Mouse (Mus musculus) cerebellum, adult 18-20 months (tissue): ENCODE measurements around the gene Fbxw2.
"Not testable (repeated sequence)": the region's sequence is repeated elsewhere in the genome, so short reads cannot be mapped to it uniquely, and the experiment has no call there.

Experiments
- DNase-seq, 2 experiments: peaks; one replicate each; pipeline ENCODE4 v3.0.0; 2021

Gene Fbxw2

DNA sequence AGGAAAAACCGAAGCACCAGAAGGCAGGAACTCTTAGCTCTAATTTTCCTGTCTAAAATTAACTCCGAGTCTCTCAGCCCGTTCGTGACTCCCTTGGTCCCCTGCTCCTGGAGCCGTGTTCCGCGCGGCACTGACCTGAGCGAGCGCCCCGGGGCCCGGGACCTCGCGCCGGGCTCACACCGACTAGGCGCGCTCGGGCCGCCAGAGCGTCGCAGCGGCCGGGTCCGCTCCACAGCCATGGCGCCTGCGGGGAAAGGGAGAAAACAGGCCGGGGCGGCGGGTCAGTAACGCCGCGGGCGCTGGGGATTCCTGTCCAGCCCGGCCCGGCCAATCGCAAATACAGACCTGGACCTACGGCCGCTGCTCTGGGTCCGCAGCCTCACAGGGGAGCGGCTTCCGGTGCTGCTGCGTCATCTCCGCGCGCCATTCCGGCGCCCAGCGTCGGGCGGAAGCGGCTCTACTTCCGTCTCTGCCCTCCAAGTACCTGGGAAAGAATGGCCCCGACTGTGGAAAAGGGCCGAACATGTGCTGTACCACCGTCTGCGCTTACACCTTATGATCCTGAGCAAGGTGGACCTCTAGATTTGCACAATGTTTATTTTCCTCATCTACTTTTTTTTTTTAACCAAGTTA lies at the start of gene Fbxw2:
Gene Fbxw2, minus strand, starts transcription at position 485 of the 633 bp plus-strand sequence.
- peak; percentile 91 to 95 for DNase-seq

DNA sequence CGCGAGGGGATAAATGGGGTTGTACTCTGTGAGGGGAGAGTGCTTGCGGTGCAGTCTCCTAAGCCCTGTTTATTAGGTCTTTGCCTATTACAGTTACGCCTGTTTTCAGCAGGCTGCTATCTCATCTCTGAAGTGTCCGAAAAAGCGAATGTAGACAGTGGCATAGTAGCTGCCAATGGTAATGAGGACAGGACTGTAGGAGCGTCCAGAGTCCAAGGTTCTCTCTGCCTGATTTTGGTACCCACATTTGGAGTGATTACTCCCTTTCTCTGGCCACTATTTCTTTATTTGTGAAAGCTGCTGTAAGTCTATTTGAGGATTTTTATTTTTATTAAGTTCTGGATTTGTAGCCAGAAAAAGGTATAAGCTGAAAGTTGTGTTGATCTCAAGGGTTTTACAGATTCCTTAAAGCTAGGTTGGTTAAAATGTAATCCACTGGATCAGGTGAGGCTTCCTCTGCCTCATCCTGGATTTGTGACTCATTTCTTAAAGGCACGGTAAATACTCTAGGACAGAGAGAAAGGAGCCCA lies 48.8 kb upstream of the Fbxw2 start, which contains the start of gene Psmd5:
Gene Psmd5, minus strand, starts transcription at position 153 of the 530 bp plus-strand sequence.
- no peak for DNase-seq

DNA sequence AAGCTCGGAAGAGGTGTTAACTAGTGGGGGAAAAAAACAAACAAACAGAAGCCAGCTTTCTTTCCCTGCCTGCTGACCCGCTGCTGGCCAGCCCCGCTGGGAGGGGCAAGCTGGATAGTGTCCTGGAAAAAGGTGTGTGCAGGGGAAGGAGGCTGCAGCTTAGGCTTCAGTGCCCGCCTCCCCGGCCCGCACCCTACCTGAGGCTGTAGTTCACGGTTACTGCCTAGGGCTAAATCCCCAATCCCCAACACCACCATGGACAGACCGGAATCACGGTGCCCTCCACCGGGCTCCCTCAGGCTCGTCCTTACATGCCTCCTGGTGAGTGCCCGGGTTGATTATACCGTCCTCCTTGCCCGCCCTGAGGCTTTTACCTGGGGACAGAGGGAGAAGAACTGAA lies 48.2 kb upstream of the Fbxw2 start, which contains the start of gene Cutal:
Gene Cutal, plus strand, starts transcription at position 126 of the 400 bp plus-strand sequence.
- DNase-seq = no peak

DNA sequence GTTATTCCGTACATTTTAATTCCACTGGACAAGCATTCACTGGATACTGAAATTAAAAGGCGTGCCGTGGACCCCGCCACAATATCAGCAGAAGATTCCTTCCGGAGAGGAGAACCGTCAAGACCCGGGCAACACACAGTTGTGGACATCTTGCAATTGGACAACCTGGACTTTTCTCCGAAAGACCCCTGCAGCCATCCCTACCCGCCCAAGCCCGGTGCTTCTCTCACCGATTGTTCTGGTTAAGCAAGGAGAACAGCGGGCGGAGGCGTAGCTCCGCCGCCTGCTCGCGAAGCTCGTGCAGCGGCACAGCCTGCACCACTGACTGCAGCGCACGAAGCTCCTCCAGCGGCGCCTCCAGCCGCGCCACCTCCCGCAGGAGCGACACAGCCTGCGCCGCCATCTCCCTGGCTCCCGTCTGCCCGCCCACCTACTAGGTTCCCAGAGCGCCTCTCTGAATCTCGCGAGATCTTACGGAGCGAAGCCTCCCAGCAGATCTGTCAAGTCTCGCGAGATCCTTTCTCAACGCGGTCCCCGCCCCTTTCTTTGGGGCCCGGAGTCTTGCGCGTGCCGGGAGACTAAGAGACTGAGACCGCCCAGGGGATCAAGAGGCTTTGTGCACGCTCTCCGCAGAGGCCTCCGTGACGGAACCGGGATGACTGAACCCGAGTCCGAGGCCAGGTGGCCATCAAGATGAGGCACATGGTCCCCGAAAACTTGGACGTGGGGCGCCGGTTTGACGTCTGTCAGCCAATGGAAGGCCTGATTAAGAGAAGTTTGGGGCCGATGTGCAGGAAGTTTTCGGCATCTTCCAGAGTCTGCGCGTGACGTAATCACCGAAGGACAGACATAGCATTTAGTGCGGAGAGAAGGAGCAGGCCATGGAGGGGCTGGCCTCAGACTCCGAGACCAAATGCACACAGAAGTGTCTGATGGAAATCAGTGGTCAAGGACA lies 44.7 kb upstream of the Fbxw2 start:
- peak; percentile 88 to 93 for DNase-seq

DNA sequence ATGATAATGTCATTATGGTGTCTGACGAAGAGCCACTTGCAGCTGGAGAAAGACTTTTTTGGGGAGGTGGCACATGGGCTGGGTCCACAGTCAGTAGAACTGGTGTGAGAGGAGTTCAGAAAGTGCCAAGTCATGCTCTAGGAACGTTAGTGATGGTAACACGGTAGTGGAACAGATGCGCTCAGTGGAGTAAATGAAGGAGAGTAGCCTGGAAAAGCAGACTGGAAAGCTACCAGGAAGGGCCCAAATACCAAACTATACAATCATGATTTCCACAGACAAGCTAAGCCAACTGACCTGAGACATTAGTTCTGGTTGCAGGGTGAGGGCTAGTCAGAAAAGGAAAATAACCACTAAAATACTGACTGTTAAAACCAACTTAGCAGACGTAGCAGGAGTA lies 43.6 kb upstream of the Fbxw2 start:
- DNase-seq = peak in 1 of 2 experiments; percentile 6

DNA sequence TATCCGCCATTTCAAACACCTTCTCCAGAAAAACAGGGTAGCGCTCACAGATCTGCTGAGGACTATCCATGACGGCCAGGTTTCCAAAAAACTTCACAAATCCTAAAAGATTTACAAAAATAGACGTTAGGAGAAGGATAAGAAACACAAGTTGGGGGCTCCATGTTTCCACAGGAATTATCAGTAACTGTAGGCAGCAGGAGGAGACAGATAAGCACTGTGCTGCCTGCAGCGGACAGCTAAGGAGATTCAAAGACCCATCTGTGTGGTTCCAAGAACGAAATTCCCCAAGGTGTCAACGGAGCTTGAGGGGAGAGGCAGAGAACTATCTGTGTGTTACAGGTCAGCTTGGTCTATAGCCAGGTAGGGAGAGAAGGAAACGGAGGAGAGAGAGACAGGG lies 31.6 kb upstream of the Fbxw2 start:
- DNase-seq = no peak

DNA sequence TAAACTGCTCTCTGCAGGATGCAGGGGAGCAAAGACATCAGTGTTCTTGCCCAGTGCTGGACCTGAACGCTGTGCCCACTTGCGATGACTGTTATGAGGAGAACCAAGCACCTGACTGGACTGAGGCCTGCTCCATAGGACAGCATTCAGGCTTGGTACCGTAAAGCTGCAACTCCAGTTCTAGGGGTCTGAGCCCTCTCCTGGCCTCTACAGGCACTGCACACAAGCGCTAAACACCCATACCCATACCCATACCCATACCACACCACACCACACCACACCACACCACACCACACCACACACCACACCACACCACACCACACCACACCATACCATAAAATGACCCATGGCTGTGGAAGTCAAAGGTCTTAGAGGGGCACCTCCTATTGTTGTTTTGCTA lies 29.2 kb upstream of the Fbxw2 start:
- DNase-seq = no peak

DNA sequence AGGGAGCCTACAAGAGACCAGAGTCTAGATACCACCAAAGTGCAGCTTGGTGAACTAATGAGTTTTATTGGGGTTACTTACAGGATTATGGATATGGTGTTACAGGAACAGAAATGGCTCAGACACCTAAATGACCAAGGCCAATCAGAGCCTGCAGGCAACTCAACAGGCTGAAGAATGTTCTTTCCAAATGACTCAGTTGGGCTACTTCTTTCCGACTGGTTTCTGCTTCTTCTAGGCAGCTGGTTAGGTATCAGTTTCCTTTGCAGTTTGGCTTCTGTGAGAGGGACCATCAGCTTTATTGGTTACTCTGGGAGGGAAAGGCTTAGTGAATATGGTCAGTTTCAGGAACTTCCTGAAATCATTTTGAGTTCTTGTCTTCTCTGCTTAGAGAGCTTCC lies 21.6 kb upstream of the Fbxw2 start:
- no peak for DNase-seq

DNA sequence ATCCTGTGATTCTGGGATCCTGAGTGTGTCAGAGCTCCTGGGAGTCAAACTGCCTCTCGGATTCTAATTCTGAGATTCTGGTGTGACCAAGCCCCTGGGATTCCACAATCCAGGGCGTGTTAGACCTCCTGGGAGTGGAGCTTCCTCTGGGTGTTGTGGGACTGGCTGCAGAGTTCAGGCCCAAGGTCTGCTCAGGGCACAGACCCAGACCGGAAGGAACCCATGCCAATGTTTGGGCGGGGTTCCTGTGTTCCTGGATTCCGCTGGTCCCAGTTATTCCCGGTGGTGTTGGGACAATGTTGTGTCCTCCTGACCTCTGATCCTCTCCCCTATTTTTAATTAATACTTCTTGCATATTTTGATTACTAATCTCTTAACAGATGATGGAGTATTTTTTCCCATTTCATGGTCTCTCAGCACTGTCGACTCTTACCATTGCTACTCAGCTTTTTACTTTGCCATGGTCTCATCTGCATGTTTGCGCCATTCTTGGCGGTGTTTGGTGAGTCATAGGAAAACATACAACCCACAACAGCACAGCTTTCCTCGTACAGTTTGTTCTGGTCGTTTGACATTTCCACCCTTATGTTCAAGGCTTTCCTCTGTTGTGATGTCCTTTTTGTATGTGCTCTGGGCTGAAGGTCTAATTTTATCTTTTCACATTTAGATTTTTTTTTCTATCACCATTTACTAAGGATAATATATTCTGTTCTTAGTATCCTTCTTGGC lies 17.3 kb upstream of the Fbxw2 start:
- DNase-seq = no peak

DNA sequence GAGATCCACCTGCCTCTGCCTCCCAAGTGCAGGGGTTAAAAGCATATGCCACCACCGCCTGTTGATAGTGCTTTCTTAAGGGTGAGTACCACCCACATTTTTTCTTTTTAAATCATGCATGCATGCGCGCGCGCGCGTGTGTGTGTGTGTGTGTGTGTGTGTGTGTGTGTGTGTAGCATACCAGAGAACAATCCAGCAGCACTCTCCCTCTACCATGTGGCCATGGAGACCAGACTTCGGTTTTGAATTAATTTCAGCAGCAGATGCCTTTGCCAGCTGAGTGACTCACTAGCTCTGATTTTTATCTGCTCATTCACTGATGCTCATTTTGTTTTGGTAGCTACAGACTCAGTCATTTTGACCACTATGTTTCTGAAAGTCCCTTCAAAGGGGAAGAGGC lies 15.6 kb upstream of the Fbxw2 start:
- no peak for DNase-seq

DNA sequence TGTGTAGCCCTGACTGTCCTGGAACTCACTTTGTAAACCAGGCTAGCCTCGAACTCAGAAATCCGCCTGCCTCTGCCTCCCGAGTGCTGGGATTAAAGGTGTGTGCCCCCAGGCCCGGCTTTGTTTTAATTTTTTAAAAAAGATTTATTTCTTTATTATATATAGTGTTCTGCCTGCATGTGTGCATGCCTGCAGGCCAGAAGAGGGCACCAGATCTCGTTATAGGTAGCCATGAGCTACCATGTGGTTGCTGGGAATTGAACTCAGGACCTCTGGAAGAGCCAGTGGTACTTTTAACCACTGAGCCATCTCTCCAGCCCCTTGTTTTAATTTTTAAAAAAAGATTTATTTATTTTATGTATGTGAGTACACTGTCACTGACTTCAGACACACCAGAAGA lies 14.0 kb upstream of the Fbxw2 start:
- DNase-seq = not testable (repeated sequence)

DNA sequence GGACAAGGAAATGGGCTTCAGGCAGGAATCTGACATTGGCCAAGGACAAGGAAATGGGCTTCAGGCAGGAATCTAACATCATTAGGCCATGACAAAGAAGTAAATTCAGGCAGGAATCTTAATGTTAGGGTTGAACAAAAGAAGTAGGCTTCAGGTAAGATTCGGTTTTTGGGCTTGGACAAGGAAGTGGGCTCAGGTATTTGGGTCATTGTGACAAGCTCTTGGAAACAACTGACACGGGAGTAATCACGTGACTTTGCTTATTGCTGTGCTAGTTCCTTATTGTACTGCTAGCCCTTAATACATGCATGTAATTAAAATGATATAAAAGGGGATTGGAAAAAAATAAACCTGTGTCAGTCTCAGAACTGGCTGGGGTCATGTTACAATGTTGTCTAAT lies 9.6 kb upstream of the Fbxw2 start:
- no peak for DNase-seq

DNA sequence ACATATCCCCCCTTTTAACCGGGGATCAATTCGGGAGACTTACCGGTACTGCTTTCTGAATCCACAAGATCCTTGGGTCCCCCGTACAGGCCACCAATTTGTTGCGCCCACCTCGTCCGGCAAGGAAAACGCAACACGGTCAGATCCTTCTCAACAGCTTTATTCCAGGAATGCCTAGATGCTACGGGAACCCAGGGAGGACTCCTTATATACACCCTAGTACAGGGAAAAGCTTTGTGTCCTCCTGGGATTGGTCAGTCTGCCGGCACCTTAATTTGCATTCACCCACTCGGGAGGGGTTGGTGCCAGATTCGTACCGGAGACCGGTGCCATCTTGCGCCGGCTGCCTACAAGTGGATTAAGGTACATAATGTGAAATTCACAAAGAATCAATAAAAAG lies 7.5 kb upstream of the Fbxw2 start:
- DNase-seq = no peak

DNA sequence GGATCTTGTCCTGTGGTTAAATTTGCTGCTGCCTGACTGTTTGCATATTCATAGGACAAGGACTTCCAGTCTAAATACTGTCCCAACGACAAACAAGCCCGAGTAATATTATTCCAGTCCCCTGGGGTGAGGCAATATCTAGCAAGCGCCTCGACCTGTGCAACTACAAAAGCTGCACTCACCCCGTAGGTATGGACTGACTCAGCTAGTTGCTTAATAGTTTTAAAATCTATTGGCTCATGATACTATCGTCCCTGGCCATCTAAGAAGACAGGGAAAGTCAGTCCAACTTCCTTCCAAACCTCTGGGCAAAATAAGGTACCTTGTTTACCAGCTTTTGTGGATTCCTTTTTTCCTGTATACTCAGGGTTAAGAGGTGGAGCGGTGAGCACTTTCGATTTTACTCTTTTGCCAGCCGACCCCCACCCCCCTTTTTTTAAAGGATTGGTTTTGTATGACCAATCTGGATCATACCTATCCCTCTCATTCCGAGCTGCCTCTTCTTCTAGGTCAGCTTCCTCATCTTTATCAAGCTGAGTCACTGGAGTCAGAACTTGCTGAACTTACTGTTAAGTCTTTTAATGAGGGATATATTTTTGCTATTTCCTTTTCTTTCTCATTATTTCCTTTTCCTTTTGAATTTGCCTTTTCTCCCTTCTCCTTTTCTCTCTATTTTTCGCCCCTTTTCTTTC lies 6.8 kb upstream of the Fbxw2 start, which contains the start of gene Gm34653:
Gene Gm34653, plus strand, starts transcription at position 242 of the 692 bp plus-strand sequence.
- not testable (repeated sequence) for DNase-seq

DNA sequence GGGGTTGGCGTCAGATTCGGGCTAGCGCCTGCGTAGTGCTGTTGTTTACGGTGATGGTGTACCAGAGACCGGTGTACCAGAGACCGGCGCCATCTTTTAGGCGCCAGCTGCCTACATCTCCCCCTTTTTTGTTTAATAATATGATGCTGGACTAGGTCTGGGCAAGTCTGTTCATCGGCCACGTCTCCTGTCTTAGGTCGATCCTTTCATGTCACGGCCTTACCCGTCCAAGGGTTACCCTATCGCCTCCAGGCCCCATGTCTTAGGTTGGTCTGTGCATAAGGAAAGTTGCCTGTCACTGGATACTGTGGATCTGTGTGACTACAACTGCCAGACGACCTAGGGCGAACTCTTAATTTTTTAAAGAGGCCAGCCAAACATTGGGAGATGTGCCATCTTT lies 4.0 kb upstream of the Fbxw2 start:
- not testable (repeated sequence) for DNase-seq

DNA sequence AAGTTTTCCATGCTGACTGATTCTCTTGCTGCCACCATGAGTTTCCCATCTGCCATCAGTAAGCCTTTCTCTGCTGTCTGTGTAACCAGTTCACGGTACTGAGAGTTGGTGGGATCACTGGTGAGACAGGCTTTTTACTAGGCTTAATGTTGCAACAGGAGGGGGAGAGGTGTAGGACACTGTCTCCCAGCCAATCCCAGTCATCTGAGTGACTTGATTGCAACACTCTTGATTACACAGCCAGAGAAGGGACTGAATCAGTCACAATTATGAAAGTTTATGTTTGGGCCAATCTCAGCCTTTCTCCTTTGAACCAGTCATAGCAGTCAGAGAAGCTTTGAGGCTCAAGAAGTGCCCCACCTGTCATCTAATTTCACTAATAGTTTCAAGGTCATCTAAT lies 1.9 kb upstream of the Fbxw2 start:
- no peak for DNase-seq

DNA sequence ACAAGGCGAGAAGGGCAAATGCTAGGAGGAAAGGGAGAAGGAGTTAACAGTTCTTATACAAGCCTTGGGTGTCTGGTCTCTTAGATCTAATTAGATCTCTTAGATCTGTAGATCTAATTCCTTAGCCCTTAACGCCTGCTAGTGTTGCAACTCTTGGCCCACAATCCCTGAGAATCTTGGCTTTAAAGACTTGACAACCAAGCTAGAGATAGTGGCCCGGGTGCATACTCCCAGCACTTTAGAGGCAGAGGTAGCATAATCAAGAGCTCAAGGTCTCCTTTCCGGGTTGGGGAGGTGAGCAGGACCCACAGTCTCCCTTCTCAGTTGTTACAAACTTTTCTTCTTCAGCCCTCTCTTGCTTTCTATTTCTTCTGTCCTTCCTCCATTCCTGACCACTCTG lies 1.5 kb upstream of the Fbxw2 start:
- no peak for DNase-seq

DNA sequence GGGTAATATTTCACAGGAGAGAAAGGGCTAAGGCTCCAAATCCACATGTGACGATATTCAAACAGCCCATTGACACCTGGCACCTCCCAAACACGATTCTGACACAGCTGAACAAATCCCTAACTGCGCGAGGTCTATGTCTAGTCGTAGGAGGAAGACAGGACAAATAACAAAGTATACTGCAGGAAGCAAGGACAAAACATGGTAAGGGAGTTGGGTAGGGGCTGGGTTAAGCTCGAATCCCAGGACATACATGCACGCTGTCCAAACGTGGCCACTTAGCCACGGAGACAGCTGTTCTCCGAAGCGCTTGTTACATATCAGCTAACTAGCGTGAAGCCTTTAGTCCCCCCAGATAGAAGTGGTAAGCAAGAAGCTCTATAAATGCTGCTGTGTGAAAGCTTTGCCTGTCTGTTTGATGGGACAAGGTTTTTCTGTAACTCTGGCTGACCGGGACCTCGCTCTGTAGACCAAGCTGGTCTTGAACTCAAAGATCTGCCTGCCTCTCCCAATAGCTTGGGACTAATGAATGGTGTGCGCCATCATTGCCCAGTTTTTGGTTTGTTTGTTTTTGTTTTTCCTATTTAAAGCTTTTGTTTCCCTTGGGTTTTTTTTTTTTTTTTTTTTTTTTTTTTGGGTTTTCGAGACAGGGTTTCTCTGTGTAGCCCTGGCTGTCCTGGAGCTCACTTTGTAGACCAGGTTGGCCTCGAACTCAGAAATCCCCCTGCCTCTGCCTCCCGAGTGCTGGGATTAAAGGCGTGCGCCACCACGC lies 535 bp upstream of the Fbxw2 start:
- DNase-seq = no peak

DNA sequence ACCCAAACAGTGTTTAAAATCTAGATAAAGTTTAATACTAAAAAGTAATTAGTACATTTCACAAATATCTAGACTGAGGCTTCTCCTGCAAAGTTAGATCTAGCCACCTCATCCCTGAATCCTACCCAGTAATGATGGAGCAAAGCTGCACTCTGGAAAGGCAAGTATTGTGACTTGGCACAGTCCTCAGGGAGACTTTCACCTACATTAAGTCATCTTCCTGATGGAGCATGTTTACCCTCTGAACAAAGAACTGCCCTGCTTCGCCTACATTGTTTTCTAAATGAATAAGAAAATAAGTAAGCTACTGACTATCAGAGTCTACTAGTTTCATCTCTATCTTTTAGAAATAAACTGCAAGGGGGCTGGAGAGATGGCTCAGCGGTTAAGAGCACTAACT lies 7.6 kb downstream of the Fbxw2 start:
- no peak for DNase-seq

DNA sequence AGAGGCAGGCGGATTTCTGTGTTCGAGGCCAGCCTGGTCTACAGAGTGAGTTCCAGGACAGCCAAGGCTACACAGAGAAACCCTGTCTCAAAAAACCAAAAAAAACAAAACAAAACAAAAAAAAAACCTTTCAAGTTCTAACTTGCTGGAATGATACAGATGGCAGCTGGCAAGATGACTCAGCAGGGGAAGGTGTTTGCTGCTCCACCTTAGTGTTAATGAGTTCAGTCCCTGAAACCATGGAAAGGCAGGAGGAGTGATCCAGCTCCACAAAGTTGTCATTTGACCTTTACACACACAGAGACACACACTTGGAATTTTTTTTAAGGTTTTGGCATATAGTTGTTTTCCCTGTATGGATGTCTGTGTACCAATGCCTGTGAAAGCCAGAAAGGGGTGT lies 10.2 kb downstream of the Fbxw2 start:
- DNase-seq = not testable (repeated sequence)

DNA sequence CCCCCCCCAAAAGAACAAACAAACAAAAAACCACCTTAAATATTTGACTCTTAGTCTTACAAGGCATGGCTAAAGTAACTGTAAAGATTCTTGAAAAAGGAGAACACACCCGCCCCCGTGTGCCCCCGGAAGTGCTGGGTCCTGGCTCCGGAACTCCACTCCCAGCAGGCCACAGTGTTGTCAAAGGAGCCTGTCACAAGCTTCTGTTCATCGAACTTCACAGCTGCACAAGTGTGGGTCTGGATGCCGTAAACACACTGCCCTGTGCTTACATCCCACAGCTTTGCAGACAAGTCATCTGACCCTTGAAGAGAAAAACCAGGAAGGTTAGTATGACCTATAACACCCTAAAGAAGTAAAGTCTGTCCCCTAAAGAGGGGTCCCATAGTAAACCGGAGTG lies 13.4 kb downstream of the Fbxw2 start:
- DNase-seq = no peak

DNA sequence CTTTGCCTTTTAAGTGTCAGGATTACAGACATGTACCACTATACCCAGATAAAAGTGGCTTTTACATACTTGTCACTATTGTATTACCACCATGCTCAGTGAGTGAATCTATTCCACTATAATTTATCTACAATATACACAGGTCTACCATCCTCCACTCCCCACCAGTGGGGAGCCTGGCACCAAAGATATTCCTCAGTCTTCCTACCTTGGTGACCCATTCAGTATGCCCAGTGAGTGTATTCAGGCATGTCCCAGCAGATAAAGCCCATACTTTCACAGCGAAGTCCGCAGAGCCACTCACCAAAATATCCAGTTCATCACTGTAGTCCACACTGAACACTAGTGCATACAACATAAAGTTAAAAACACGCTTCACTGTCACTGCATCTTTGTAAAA lies 15.3 kb downstream of the Fbxw2 start:
- no peak for DNase-seq
